Mouse (Mus musculus) kidney, adult 2 months (tissue): ENCODE results near the gene Slc50a1. TPM values are rescaled to one million over a fixed set of nuclear protein-coding genes. Genes with fewer than 3 reads are reported as not detected.

Source experiments
- DNase-seq: peaks from one replicate; pipeline ENCODE4 v3.0.0; 2021
- H3K27ac ChIP-seq: fragments of 200-500 bp; 2 replicates; pipeline ENCODE4 v1.5.1; 2012; ENCODE audit warnings: low read depth, low read length, control low read depth, inconsistent platforms; ENCODE audit not compliant: insufficient read depth
- H3K27me3 ChIP-seq: fragments of 200-500 bp; replicated peaks from 2 replicates; pipeline ENCODE4 v1.6.1; 2012; ENCODE audit warnings: mild to moderate bottlenecking, moderate library complexity, low read length, inconsistent platforms; ENCODE audit not compliant: control insufficient read depth, insufficient read depth
- H3K36me3 ChIP-seq: fragments of 200-500 bp; 2 replicates; pipeline ENCODE4 v1.6.1; 2012; ENCODE audit warnings: mild to moderate bottlenecking, moderate library complexity, low read length, inconsistent platforms; ENCODE audit not compliant: control insufficient read depth, insufficient read depth
- H3K4me1 ChIP-seq: fragments of 200-500 bp; 2 replicates; pipeline ENCODE4 v1.6.1; 2011; ENCODE audit warnings: low read length; ENCODE audit not compliant: control insufficient read depth, insufficient read depth
- H3K4me3 ChIP-seq: fragments of 200-500 bp; 2 replicates; pipeline ENCODE4 v1.5.1; 2011; ENCODE audit warnings: mild to moderate bottlenecking, low read depth, low read length, control low read depth; ENCODE audit not compliant: insufficient read depth
- CTCF ChIP-seq: fragments of 200-500 bp; conservative IDR thresholded peaks from 2 replicates; pipeline ENCODE4 v1.5.1; 2011; ENCODE audit warnings: low read depth, mild to moderate bottlenecking, control low read depth, low read length, moderate library complexity, mixed read lengths; ENCODE audit not compliant: insufficient read depth, insufficient read length
- POLR2A ChIP-seq: fragments of 200-500 bp; IDR thresholded peaks from one replicate; pipeline ENCODE4 v1.6.1; 2011; ENCODE audit warnings: low read depth, low read length, control low read depth
- WGBS: fragments of 180-500 bp; shearing (Covaris S2); methylation state at CpG from one replicate; pipeline ENCODE4 v1.1.7; 2018; 5-methylcytosine and 5-hydroxymethylcytosine counted together
- polyA plus RNA-seq: library from polyadenylated mRNA; depleted of rRNA; stranded (reverse); fragments of >200 nt; gene quantifications from 2 replicates; pipeline ENCODE4 v1.2.3, GENCODE M21; 2012

Gene Slc50a1
- polyA plus RNA-seq, 1 experiment = 110 TPM

GRCm38 (mm10) chr3:89231772-89232275, 38.5 kb downstream of the Slc50a1 start:
- H3K36me3 ChIP-seq = no peaks in the 10 kb centered on the region
- WGBS = 72% methylated on average over 16 of the region's 16 CpGs
- no peak for TF ChIP-seq POLR2A
- H3K27me3 ChIP-seq = no peaks in the 10 kb centered on the region
- peak overlapping the region; percentile 9; the same call in 1 of the 2 replicates for H3K4me3 ChIP-seq
- H3K4me1 ChIP-seq = peaks cover 9% of the 10 kb centered on the region; the same call in 1 of the 2 replicates
- no peak for DNase-seq
- H3K27ac ChIP-seq = no peak overlapping the region

DNA sequence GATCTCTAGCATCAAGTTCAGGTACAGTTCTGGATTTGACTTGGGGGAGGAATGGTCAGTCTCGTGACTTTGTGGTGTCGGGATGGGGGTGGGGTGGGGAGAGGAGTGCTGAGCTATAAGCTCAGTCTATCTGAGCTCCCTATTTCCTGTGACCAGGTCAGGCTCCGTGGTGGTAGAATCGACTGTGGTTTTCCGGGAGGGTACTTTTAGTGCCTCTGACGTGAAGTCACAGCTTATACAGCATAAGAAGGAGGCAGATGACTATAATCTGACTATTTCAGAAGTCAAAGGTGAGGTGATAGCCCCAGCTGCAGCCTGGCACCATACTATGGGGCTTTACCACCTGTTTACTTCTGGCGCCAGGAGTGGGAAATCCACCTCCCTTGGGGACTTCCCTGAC, 39.0 kb downstream of the Slc50a1 start:
- no peaks in the 10 kb centered on the region for H3K36me3 ChIP-seq
- H3K27me3 ChIP-seq = no peaks in the 10 kb centered on the region
- H3K27ac ChIP-seq = no peak overlapping the region
- WGBS = 55% methylated on average over 7 of the region's 7 CpGs
- no peak for TF ChIP-seq POLR2A
- no peak for TF ChIP-seq CTCF
- peaks cover 9% of the 10 kb centered on the region; the same call in 1 of the 2 replicates for H3K4me1 ChIP-seq
- peak overlapping the region; percentile 9; the same call in 1 of the 2 replicates for H3K4me3 ChIP-seq
- no peak for DNase-seq

DNA sequence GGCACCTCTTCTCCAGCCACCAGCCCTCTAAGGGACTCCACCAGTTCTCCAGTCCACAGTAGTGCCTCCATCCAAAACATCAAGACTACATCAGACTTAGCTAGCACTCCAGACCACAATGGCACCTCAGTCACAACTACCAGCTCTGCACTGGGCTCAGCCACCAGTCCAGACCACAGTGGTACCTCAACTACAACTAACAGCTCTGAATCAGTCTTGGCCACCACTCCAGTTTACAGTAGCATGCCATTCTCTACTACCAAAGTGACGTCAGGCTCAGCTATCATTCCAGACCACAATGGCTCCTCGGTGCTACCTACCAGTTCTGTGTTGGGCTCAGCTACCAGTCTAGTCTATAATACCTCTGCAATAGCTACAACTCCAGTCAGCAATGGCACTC, 39.8 kb downstream of the Slc50a1 start:
- WGBS = 88% methylated on average over 2 of the region's 2 CpGs

DNA sequence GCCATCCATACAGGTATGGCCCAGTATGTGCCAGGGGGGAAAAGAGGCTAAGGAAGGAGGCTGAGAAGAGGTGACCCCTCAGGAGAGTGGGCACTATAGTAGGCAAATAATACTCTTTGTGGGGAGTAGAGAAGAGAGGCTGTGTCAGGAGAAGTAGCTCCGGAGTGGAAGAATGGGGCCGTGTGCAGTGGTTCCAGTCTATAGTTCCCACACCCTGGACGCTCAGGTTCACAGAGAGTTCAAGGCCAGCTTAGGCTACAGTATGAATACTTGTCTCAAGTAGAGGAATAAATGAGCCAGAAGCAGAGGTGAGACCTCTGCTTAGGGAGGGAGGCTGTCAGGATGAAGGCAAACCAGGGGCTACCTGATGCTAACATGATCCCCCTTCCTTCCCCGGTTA, 41.1 kb downstream of the Slc50a1 start:
- Histone ChIP-seq H3K27ac (peak overlapping the region; percentile 61), H3K4me3 (peak overlapping the region; percentile 73; the same call in 1 of the 2 replicates), H3K27me3 (no peaks in the 10 kb centered on the region), H3K4me1 (peaks cover 9% of the 10 kb centered on the region; the same call in 1 of the 2 replicates), H3K36me3 (no peaks in the 10 kb centered on the region)
- WGBS = 59% methylated on average over 4 of the region's 4 CpGs
- TF ChIP-seq POLR2A (no peak), CTCF (no peak)
- no peak for DNase-seq

More for the DNA sequence above, 39.8 kb downstream of the Slc50a1 start:
- no peaks in the 10 kb centered on the region for H3K36me3 ChIP-seq
- peaks cover 9% of the 10 kb centered on the region; the same call in 1 of the 2 replicates for H3K4me1 ChIP-seq
- TF ChIP-seq CTCF (no peak), POLR2A (no peak)
- H3K27me3 ChIP-seq = no peaks in the 10 kb centered on the region
- H3K4me3 ChIP-seq = no peak overlapping the region
- no peak for DNase-seq
- H3K27ac ChIP-seq = no peak overlapping the region

GRCm38 (mm10) chr3:89228836-89229235, 41.5 kb downstream of the Slc50a1 start, which contains the start of gene Muc1:
Gene Muc1 (plus strand): TSS chr3:89229057.
- Histone ChIP-seq H3K27ac (peak within 1 kb of the TSS; percentile 95), H3K4me1 (peaks cover 9% of the 10 kb centered on the region; the same call in 1 of the 2 replicates), H3K36me3 (no peaks in the 10 kb centered on the region), H3K4me3 (peak within 1 kb of the TSS; percentile 73), H3K27me3 (no peaks in the 10 kb centered on the region)
- no peak for TF ChIP-seq CTCF
- TF ChIP-seq POLR2A = peak; percentile 57
- peak; percentile 49 for DNase-seq
- 39% methylated on average over 10 of the region's 10 CpGs for WGBS

- WGBS = under 1% methylated on average over 20 of the region's 20 CpGs
- TF ChIP-seq POLR2A = no peak
- TF ChIP-seq CTCF = peak; percentile 95
- DNase-seq = peak; percentile 95
- peak overlapping the region; percentile 95 for H3K27ac ChIP-seq
- no peaks in the 10 kb centered on the region for H3K27me3 ChIP-seq
- no peaks in the 10 kb centered on the region for H3K36me3 ChIP-seq
- H3K4me1 ChIP-seq = peaks cover 9% of the 10 kb centered on the region; the same call in 1 of the 2 replicates
- peak overlapping the region; percentile 73 for H3K4me3 ChIP-seq
Measured at GRCm38 (mm10) chr3:89228180-89228549, 42.2 kb downstream of the Slc50a1 start.

DNA sequence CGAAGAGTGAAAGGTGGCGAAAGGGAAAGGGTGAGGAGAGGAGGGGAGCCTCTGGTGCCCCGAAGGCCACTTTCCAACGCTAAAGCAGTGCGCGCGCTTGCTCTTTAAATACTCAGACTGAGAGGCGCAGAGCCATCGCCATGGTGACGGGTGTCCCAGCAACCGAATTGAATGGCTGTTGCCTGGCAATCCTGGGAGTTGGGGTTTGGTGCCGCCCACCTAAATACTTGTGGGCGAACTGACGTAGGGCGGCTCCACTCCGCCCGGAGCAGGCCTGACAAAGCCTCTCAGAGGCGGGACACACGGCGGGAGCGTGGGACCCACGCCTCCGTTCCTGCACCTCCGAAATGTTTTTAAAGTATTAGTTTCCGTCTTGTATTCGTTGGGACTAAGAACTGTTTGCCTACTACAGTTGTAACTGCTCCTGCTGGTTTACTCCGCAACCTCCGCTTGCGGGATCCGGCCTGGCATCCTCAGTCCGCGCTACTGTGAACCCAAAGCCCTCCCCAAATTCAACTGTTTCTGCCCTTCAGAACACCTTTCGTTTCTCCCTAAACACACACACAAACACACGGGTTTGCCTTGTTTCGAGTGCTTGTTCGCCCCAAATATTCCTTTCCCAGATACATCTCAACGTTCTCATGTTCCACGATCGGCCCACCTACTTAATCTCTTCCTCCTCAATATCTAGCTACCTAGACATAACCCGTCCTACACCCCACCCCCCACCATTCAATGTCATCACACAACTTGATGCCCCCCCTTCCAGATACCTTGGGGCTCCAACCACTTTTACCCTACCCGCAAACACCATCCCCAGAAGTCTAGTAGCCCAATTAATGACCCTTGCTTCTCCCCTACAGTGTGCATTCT, 42.8 kb downstream of the Slc50a1 start:
- Histone ChIP-seq H3K4me1 (peaks cover 9% of the 10 kb centered on the region; the same call in 1 of the 2 replicates), H3K4me3 (peak overlapping the region; percentile 42), H3K36me3 (no peaks in the 10 kb centered on the region), H3K27me3 (no peaks in the 10 kb centered on the region), H3K27ac (peak overlapping the region; percentile 95)
- DNase-seq = peak; percentile 93
- no peak for TF ChIP-seq CTCF
- peak; percentile 16 for TF ChIP-seq POLR2A
- 5% methylated on average over 41 of the region's 41 CpGs for WGBS
